Mouse (Mus musculus) liver, adult 2 months (tissue): ENCODE data around the gene Avp. TPM values are rescaled to one million over a fixed set of nuclear protein-coding genes. Genes with fewer than 3 reads are reported as not detected.

Experiments used
- DNase-seq: peaks from one replicate; pipeline ENCODE4 v3.0.0-alpha.2; 2011; ENCODE audit warnings: low read depth, low spot score; ENCODE audit errors: extremely low read depth
- H3K27ac ChIP-seq: fragments of 200-500 bp; replicated peaks from 2 replicates; pipeline ENCODE4 v1.5.1; 2012; ENCODE audit warnings: low read depth, mild to moderate bottlenecking, control low read depth, inconsistent platforms, low read length; ENCODE audit not compliant: insufficient read depth
- H3K27me3 ChIP-seq: fragments of 200-500 bp; 2 replicates; pipeline ENCODE4 v1.6.1; 2012; ENCODE audit warnings: mild to moderate bottlenecking, moderate library complexity, low read length, inconsistent platforms; ENCODE audit not compliant: control insufficient read depth, insufficient read depth
- H3K36me3 ChIP-seq: fragments of 200-500 bp; 2 replicates; pipeline ENCODE4 v1.6.1; 2012; ENCODE audit warnings: low read length, inconsistent platforms; ENCODE audit not compliant: control insufficient read depth, insufficient read depth
- H3K4me1 ChIP-seq: fragments of 200-500 bp; 2 replicates; pipeline ENCODE4 v1.6.1; 2011; ENCODE audit warnings: low read length; ENCODE audit not compliant: control insufficient read depth, insufficient read depth
- H3K4me3 ChIP-seq: fragments of 200-500 bp; 2 replicates; pipeline ENCODE4 v1.5.1; 2011; ENCODE audit warnings: low read depth, mild to moderate bottlenecking, control low read depth, low read length, moderate library complexity; ENCODE audit not compliant: insufficient read depth
- H3K79me2 ChIP-seq: fragments of 200-500 bp; 2 replicates; pipeline ENCODE4 v1.6.1; 2012; ENCODE audit warnings: inconsistent platforms, mild to moderate bottlenecking, low read length, moderate library complexity; ENCODE audit not compliant: control insufficient read depth, insufficient read depth
- H3K9ac ChIP-seq: fragments of 200-500 bp; 2 replicates; pipeline ENCODE4 v1.6.1; 2012; ENCODE audit warnings: low read depth, mild to moderate bottlenecking, control low read depth, inconsistent platforms, low read length
- CTCF ChIP-seq: fragments of 200-500 bp; IDR thresholded peaks from 2 replicates; pipeline ENCODE4 v1.5.1; 2011; ENCODE audit warnings: low read depth, low read length, control low read depth
- POLR2A ChIP-seq: fragments of 200-500 bp; IDR thresholded peaks from 2 replicates; pipeline ENCODE4 v1.6.1; 2011; ENCODE audit warnings: low read length, control low read depth; ENCODE audit not compliant: insufficient read depth; ENCODE audit errors: extremely low read depth
- WGBS: fragments of 180-500 bp; shearing (Covaris S2); methylation state at CpG from one replicate; pipeline ENCODE4 v1.1.7; 2018; 5-methylcytosine and 5-hydroxymethylcytosine counted together
- polyA plus RNA-seq: library from polyadenylated mRNA; depleted of rRNA; stranded (reverse); fragments of >200 nt; gene quantifications from 2 replicates; pipeline ENCODE4 v1.2.3, GENCODE M21; 2012
- total RNA-seq: library from RNA; depleted of rRNA; stranded (reverse); fragments of >200 nt; gene quantifications from 2 replicates; pipeline ENCODE4 v1.2.3, GENCODE M21; 2014

Avp gene
- total and polyA plus RNA-seq, 2 experiments: not detected

- Histone ChIP-seq H3K79me2 (no peaks in the 10 kb centered on the region), H3K4me3 (no peak overlapping the region), H3K27ac (no peak overlapping the region), H3K27me3 (peaks cover 5% of the 10 kb centered on the region; the same call in 1 of the 2 replicates), H3K4me1 (peaks cover 6% of the 10 kb centered on the region), H3K9ac (no peak overlapping the region), H3K36me3 (no peaks in the 10 kb centered on the region)
- WGBS: 92% methylated on average over 5 of the region's 5 CpGs
- no peak for DNase-seq
- TF ChIP-seq POLR2A (no peak), CTCF (no peak)
These were observed 7.4 kb downstream of the Avp start for GRCm38 (mm10) chr2:130574960-130575359.

DNA sequence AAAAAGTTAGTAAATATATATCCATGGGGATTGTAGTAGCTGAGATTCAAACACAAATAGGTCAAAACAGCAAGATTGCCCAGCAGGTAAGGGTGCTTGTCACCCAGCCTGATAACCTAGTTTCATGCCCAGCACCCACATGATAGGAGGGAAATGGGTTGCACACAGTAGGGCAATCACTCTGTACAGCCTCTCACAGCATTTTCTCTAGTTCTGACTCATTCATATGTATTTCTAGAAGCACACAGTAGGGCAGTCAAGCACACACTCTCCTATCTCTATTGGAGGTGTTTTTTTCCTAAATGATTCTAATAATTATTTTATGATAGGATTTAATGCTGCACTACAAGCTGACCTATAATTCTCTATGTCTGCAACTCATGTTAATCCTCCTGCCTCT lies 12.4 kb downstream of the Avp start:
- H3K27me3 ChIP-seq: no peaks in the 10 kb centered on the region
- TF ChIP-seq POLR2A: no peak
- TF ChIP-seq CTCF: no peak
- no peak for DNase-seq
- H3K4me1 ChIP-seq: peaks cover 2% of the 10 kb centered on the region
- H3K79me2 ChIP-seq: no peaks in the 10 kb centered on the region
- no peak overlapping the region for H3K9ac ChIP-seq
- H3K27ac ChIP-seq: no peak overlapping the region
- no peak overlapping the region for H3K4me3 ChIP-seq
- H3K36me3 ChIP-seq: no peaks in the 10 kb centered on the region; the same call in 1 of the 2 replicates

DNA sequence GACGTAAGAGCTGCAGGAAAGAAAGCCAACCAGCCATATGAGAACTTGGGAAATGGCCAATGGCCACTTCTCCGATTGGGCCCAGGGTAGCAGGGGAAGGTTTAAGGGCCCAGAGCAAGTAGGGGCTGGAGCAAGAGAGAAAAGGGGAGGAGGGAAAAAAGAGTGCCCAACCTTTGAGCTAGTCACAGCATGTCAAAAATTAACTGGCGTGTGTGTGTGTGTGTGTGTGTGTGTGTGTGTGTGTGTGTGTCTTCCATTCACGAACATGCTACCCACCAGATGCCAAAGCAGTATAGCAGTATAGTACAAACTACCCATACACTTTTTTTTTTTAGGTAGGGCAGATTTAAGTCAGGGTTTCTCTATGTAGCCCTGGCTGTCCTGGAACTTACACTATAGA lies 13.4 kb downstream of the Avp start:
- TF ChIP-seq CTCF (no peak), POLR2A (no peak)
- Histone ChIP-seq H3K4me1 (peaks cover 7% of the 10 kb centered on the region), H3K27ac (no peak overlapping the region), H3K4me3 (no peak overlapping the region), H3K9ac (no peak overlapping the region), H3K27me3 (no peaks in the 10 kb centered on the region), H3K79me2 (peaks cover 3% of the 10 kb centered on the region; the same call in 1 of the 2 replicates), H3K36me3 (no peaks in the 10 kb centered on the region; the same call in 1 of the 2 replicates)
- peak; percentile 36 for DNase-seq
- 36% methylated on average over 4 of the region's 4 CpGs for WGBS

GRCm38 (mm10) chr2:130564983-130565382 lies 17.4 kb downstream of the Avp start:
- Histone ChIP-seq H3K4me1 (peaks cover 10% of the 10 kb centered on the region), H3K27me3 (no peaks in the 10 kb centered on the region), H3K27ac (no peak overlapping the region), H3K36me3 (no peaks in the 10 kb centered on the region; the same call in 1 of the 2 replicates), H3K4me3 (no peak overlapping the region), H3K79me2 (peaks cover 6% of the 10 kb centered on the region; the same call in 1 of the 2 replicates), H3K9ac (no peak overlapping the region)
- 91% methylated on average over 8 of the region's 8 CpGs for WGBS
- DNase-seq: no peak
- TF ChIP-seq CTCF (no peak), POLR2A (no peak)

DNA sequence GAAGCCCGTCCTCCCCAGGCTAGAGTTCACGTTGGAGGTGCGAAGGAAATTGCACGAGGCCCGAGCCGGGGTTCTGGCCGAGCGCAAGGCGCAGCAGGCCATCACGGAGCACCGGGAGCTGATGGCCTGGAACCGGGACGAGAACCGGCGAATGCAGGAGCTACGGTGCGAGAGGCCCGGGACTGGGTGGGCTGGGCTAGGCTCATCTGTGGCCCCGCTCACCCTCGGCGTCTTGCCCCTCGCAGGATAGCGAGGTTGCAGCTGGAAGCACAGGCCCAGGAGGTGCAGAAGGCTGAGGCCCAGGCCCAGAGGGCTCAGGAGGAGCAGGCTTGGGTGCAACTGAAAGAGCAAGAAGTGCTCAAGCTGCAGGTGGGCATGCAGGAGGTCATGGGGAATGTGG lies 18.3 kb downstream of the Avp start:
- H3K27me3 ChIP-seq: no peaks in the 10 kb centered on the region
- 0 out of 2 replicates have a peak overlapping the region, but pooled peaks have one; percentile 5 for H3K27ac ChIP-seq
- peaks cover 6% of the 10 kb centered on the region; the same call in 1 of the 2 replicates for H3K79me2 ChIP-seq
- WGBS: 1% methylated on average over 23 of the region's 23 CpGs
- H3K4me3 ChIP-seq: peak overlapping the region; percentile 83
- no peaks in the 10 kb centered on the region; the same call in 1 of the 2 replicates for H3K36me3 ChIP-seq
- peaks cover 10% of the 10 kb centered on the region for H3K4me1 ChIP-seq
- no peak for DNase-seq
- peak overlapping the region; percentile 88 for H3K9ac ChIP-seq
- no peak for TF ChIP-seq POLR2A
- TF ChIP-seq CTCF: no peak

DNA sequence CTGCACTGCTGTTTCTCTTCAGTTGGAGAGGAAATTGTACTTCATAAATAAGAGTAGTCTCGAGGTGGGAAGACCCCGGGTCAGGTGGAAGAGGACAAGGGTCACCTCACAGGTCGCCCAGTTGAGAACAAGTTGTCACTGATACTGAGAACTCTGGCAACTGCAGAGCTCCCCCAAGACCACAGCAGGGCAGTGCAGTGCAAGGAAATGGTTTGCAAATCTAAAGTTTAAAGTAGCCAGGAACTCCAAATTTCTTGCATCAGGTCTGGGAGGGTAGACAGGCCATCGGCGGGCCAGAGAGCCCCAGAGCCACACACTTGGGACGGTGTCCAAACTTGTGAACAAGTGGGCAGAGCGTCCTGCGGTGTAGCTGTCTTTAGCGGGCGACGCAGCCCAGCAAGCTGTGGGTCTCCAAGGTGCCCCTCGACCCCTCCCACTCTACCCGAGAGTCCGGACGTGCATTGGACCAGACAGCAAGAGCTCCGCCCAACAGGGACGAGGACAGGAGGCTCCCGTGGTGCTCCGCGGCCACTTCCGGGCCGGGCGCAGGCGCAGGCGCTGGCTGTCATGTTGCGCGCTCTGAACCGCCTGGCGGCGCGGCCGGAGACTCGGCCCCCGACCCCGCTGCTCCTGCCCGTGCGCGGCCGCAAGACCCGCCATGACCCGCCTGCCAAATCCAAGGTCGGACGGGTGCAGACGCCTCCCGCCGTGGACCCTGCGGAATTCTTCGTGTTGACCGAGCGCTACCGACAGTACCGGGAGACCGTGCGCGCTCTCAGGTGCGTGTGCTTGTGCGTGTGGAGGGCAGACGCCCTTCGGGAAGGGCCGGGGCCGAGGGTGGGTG lies 18.9 kb downstream of the Avp start, which contains the start of gene Mrps26:
TSS of gene Mrps26 (plus strand) at position 531 of the 844 bp plus-strand sequence.
- peaks cover 8% of the 10 kb centered on the region; the same call in 1 of the 2 replicates for H3K4me1 ChIP-seq
- WGBS: under 1% methylated on average over 61 of the region's 61 CpGs
- peaks cover 6% of the 10 kb centered on the region; the same call in 1 of the 2 replicates for H3K79me2 ChIP-seq
- peak; percentile 85 for DNase-seq
- peak within 1 kb of the TSS; percentile 88 for H3K9ac ChIP-seq
- peak within 1 kb of the TSS; percentile 83 for H3K4me3 ChIP-seq
- H3K36me3 ChIP-seq: no peaks in the 10 kb centered on the region; the same call in 1 of the 2 replicates
- H3K27me3 ChIP-seq: no peaks in the 10 kb centered on the region
- peak within 1 kb of the TSS; percentile 56 for H3K27ac ChIP-seq
- TF ChIP-seq POLR2A (peak; percentile 86), CTCF (peak; percentile 44; the same call in 1 of the 2 replicates)
